Mouse (Mus musculus) ES-E14 (cell line): ENCODE results near the gene Chpf. TPM values are rescaled to one million over a fixed set of nuclear protein-coding genes. Genes with fewer than 3 reads are reported as not detected.

Experiments
- DNase-seq: peaks from one replicate; pipeline ENCODE4 v3.0.0-alpha.2; 2013; ENCODE audit warnings: low read depth, low spot score
- H3K27ac ChIP-seq: 2 replicates; pipeline ENCODE4 v1.5.1; 2012; ENCODE audit warnings: low read depth, mild to moderate bottlenecking, low read length, moderate library complexity, mixed read lengths; ENCODE audit not compliant: poor library complexity, insufficient read depth, severe bottlenecking
- H3K36me3 ChIP-seq: 2 replicates; pipeline ENCODE4 v1.6.1; 2012; ENCODE audit warnings: mild to moderate bottlenecking, low read length, moderate library complexity, mixed read lengths; ENCODE audit not compliant: control insufficient read depth, poor library complexity, insufficient read depth, severe bottlenecking
- H3K4me1 ChIP-seq, 2 experiments: fragments of 150-350 bp in 1 of 2; sonication (generic) in 1 of 2; 2 replicates each; pipeline ENCODE4 v1.6.1; 2012; ENCODE audit warnings: low read length in 2 of 2, mild to moderate bottlenecking in 1 of 2, mixed read lengths in 1 of 2; ENCODE audit not compliant: control insufficient read depth in 2 of 2, insufficient read depth in 2 of 2, poor library complexity in 1 of 2
- H3K4me3 ChIP-seq, 2 experiments: fragments of 150-350 bp in 1 of 2; sonication (generic) in 1 of 2; 2 replicates each; pipeline ENCODE4 v1.5.1; 2012; ENCODE audit warnings: low read length in 2 of 2, low read depth in 1 of 2, mild to moderate bottlenecking in 1 of 2, mixed read lengths in 1 of 2; ENCODE audit not compliant: insufficient read depth in 1 of 2, poor library complexity in 1 of 2, severe bottlenecking in 1 of 2
- H3K9ac ChIP-seq: 2 replicates; pipeline ENCODE4 v1.6.1; 2012; ENCODE audit warnings: low read depth, mild to moderate bottlenecking, low read length, mixed read lengths; ENCODE audit not compliant: poor library complexity, insufficient read depth, severe bottlenecking
- H3K9me3 ChIP-seq: fragments of 150-350 bp; sonication (generic); 2 replicates; pipeline ENCODE4 v1.6.1; 2012; ENCODE audit warnings: low read depth, mild to moderate bottlenecking, low read length; ENCODE audit not compliant: control insufficient read depth, insufficient read depth
- ZC3H11A ChIP-seq: IDR thresholded peaks from 2 replicates; pipeline ENCODE4 v1.6.1; 2012; ENCODE audit warnings: low read depth, mild to moderate bottlenecking, inconsistent platforms, low read length, borderline replicate concordance
- ZNF384 ChIP-seq: IDR thresholded peaks from 2 replicates; pipeline ENCODE4 v1.6.1; 2012; ENCODE audit warnings: low read depth, low read length, inconsistent platforms
- in situ Hi-C, 2 experiments: fragments of 600-800 bp; cut with MboI; formaldehyde crosslinking; loops; one replicate each; pipeline ENCODE4 v1.15.1; 2025; ENCODE audit warnings: low sequenced_read_pairs in 2 of 2, inconsistent platforms in 1 of 2; ENCODE audit not compliant: unreplicated experiment in 2 of 2
- total RNA-seq: library from RNA; depleted of rRNA; stranded (reverse); fragments of 300-350 nt; gene quantifications from 2 replicates; pipeline ENCODE4 v1.2.3, GENCODE M21; 2012; rRNA removed

Chpf gene
- total RNA-seq, 1 experiment = 43.5 TPM

GRCm38 (mm10) chr1:75425796-75426471 lies 53.2 kb downstream of the Chpf start:
- no peaks in the 10 kb centered on the region for H3K36me3 ChIP-seq
- H3K9me3 ChIP-seq = no peaks in the 10 kb centered on the region
- peaks cover 2 to 13% of the 10 kb centered on the region in 2 experiments; a peak in 1 of 4 replicates for H3K4me1 ChIP-seq
- no peak overlapping the region for H3K4me3 ChIP-seq
- DNase-seq = peak; percentile 82
- no peak overlapping the region for H3K9ac ChIP-seq
- TF ChIP-seq ZC3H11A = no peak
- TF ChIP-seq ZNF384 = 0 out of 2 replicates have a peak, but pooled peaks have one; percentile 33
- in situ Hi-C loops = no loop called here
- H3K27ac ChIP-seq = no peak overlapping the region

Other genes with a start within 250 kb of the Chpf start
- not detected in 2 replicates for gene A630095N17Rik, start 247.2 kb downstream of the Chpf start, total RNA-seq
- gene Dnajb2, start 242.9 kb downstream of the Chpf start, total RNA-seq = 15.8 and 17.7 TPM in 2 replicates
- 8.9 and 9.0 TPM in 2 replicates for gene Ptprn, start 214.8 kb downstream of the Chpf start, total RNA-seq
- gene Resp18, start 200.9 kb downstream of the Chpf start, total RNA-seq = 0.90 TPM in 1 of 2 replicates, not detected in the other
- 67.1 and 75.5 TPM in 2 replicates for gene Dnpep, start 161.3 kb downstream of the Chpf start, total RNA-seq
- 10.8 and 19.4 TPM in 2 replicates for gene Des, start 119.0 kb downstream of the Chpf start, total RNA-seq
- gene Speg, start 104.0 kb downstream of the Chpf start, total RNA-seq = 16.9 and 31.2 TPM in 2 replicates
- gene Gmppa, start 43.4 kb downstream of the Chpf start, total RNA-seq = 40.2 and 51.6 TPM in 2 replicates
- not detected in 2 replicates for gene Asic4, start 28.9 kb downstream of the Chpf start, total RNA-seq
- 1.6 TPM in 2 replicates for gene Tmem198, start 225 bp upstream of the Chpf start, total RNA-seq
- gene Obsl1, start 27.1 kb upstream of the Chpf start, total RNA-seq = 45.0 and 52.2 TPM in 2 replicates
- gene Inha, start 27.8 kb upstream of the Chpf start, total RNA-seq = 0.80 and 1.6 TPM in 2 replicates
- 26.8 and 41.8 TPM in 2 replicates for gene Stk11ip, start 42.2 kb upstream of the Chpf start, total RNA-seq
- gene Slc4a3, start 67.0 kb upstream of the Chpf start, total RNA-seq = 7.9 and 16.0 TPM in 2 replicates